Mouse (Mus musculus) heart, embryonic 15.5 days (tissue): ENCODE results near the gene Anks1b. TPM values are rescaled to one million over a fixed set of nuclear protein-coding genes. Genes with fewer than 3 reads are reported as not detected.

ENCODE experiments used
- ATAC-seq: fragments of 200-750 bp; cut with Nextera tagmentation; replicated peaks from 2 replicates; pipeline ENCODE4 v1.8.0; 2017; ENCODE audit warnings: low read depth, moderate TSS enrichment; ENCODE audit not compliant: insufficient number of reproducible peaks, insufficient read depth, low FRiP score
- H3K27ac ChIP-seq: fragments of 300-500 bp; sonication (generic); 2 replicates; pipeline ENCODE4 v1.5.1; 2015; ENCODE audit warnings: mild to moderate bottlenecking, inconsistent platforms
- H3K27me3 ChIP-seq: fragments of 300-500 bp; sonication (generic); 2 replicates; pipeline ENCODE4 v1.6.1; 2015; ENCODE audit warnings: inconsistent platforms
- H3K36me3 ChIP-seq: fragments of 300-500 bp; sonication (generic); 2 replicates; pipeline ENCODE4 v1.6.1; 2015; ENCODE audit warnings: mild to moderate bottlenecking, inconsistent platforms
- H3K4me1 ChIP-seq: fragments of 300-500 bp; sonication (generic); replicated peaks from 2 replicates; pipeline ENCODE4 v1.6.1; 2015; ENCODE audit warnings: inconsistent platforms
- H3K4me2 ChIP-seq: fragments of 300-500 bp; sonication (generic); 2 replicates; pipeline ENCODE4 v1.6.1; 2015; ENCODE audit warnings: inconsistent platforms, mild to moderate bottlenecking, moderate library complexity
- H3K4me3 ChIP-seq: fragments of 300-500 bp; sonication (generic); 2 replicates; pipeline ENCODE4 v1.5.1; 2015; ENCODE audit warnings: mild to moderate bottlenecking, inconsistent platforms
- H3K9ac ChIP-seq: fragments of 300-500 bp; sonication (generic); 2 replicates; pipeline ENCODE4 v1.6.1; 2015; ENCODE audit warnings: mild to moderate bottlenecking, inconsistent platforms
- H3K9me3 ChIP-seq: fragments of 300-500 bp; sonication (generic); replicated peaks from 2 replicates; pipeline ENCODE4 v1.6.1; 2016; ENCODE audit warnings: inconsistent platforms
- WGBS: fragments of 180-500 bp; shearing (Covaris S2); methylation state at CpG from one replicate; pipeline ENCODE4 v1.1.7; 2015; ENCODE audit warnings: mixed read lengths; 5-methylcytosine and 5-hydroxymethylcytosine counted together
- polyA plus RNA-seq: library from polyadenylated mRNA; unstranded; fragments of >200 nt; fragmentation: Nextera tagmentation; extraction: Ambion mirVana; gene quantifications from 2 replicates; pipeline ENCODE4 v1.2.1, GENCODE M21; 2015

The Anks1b gene
- polyA plus RNA-seq, 1 experiment from 2014 or later = 0.79 TPM

- no peaks in the 10 kb centered on the region for H3K4me1 ChIP-seq
- H3K27ac ChIP-seq = no peak overlapping the region
- H3K9me3 ChIP-seq = no peaks in the 10 kb centered on the region
- no peak overlapping the region for H3K4me3 ChIP-seq
- no peak overlapping the region for H3K4me2 ChIP-seq
- no peaks in the 10 kb centered on the region for H3K36me3 ChIP-seq
- no peaks in the 10 kb centered on the region for H3K27me3 ChIP-seq
- no peak overlapping the region for H3K9ac ChIP-seq
- WGBS = 57% methylated on average over 3 of the region's 3 CpGs
- ATAC-seq = no peak
These were observed 102.1 kb downstream of the Anks1b start for GRCm38 (mm10) chr10:89975431-89975841.

- no peaks in the 10 kb centered on the region for H3K27me3 ChIP-seq
- H3K9ac ChIP-seq = no peak overlapping the region
- no peaks in the 10 kb centered on the region for H3K4me1 ChIP-seq
- WGBS = 83% methylated on average over 3 of the region's 3 CpGs
- no peak overlapping the region for H3K4me2 ChIP-seq
- ATAC-seq = no peak
- no peak overlapping the region for H3K27ac ChIP-seq
- H3K9me3 ChIP-seq = no peaks in the 10 kb centered on the region
- no peaks in the 10 kb centered on the region for H3K36me3 ChIP-seq
- H3K4me3 ChIP-seq = no peak overlapping the region
These were observed 103.3 kb downstream of the Anks1b start for GRCm38 (mm10) chr10:89976577-89976976.

- H3K9me3 ChIP-seq = no peaks in the 10 kb centered on the region
- H3K9ac ChIP-seq = no peak overlapping the region
- WGBS = 78% methylated on average over 5 of the region's 5 CpGs
- H3K4me3 ChIP-seq = no peak overlapping the region
- ATAC-seq = no peak
- no peaks in the 10 kb centered on the region for H3K27me3 ChIP-seq
- H3K27ac ChIP-seq = no peak overlapping the region
- no peaks in the 10 kb centered on the region for H3K4me1 ChIP-seq
- no peaks in the 10 kb centered on the region for H3K36me3 ChIP-seq
- H3K4me2 ChIP-seq = no peak overlapping the region
These were observed 120.9 kb downstream of the Anks1b start for GRCm38 (mm10) chr10:89994171-89994570.

- Histone ChIP-seq H3K9ac (no peak overlapping the region), H3K27me3 (no peaks in the 10 kb centered on the region), H3K36me3 (no peaks in the 10 kb centered on the region), H3K4me1 (no peaks in the 10 kb centered on the region), H3K27ac (no peak overlapping the region), H3K4me2 (no peak overlapping the region), H3K4me3 (no peak overlapping the region), H3K9me3 (no peaks in the 10 kb centered on the region)
- no peak for ATAC-seq
- 54% methylated on average over 6 of the region's 6 CpGs for WGBS
These were observed 122.5 kb downstream of the Anks1b start for GRCm38 (mm10) chr10:89995621-89996428.

- Histone ChIP-seq H3K9me3 (no peaks in the 10 kb centered on the region), H3K27me3 (no peaks in the 10 kb centered on the region), H3K36me3 (no peaks in the 10 kb centered on the region), H3K9ac (no peak overlapping the region), H3K4me3 (no peak overlapping the region), H3K4me1 (no peaks in the 10 kb centered on the region), H3K27ac (no peak overlapping the region), H3K4me2 (no peak overlapping the region)
- ATAC-seq = no peak
- 81% methylated on average over 3 of the region's 3 CpGs for WGBS
These were observed 130.8 kb downstream of the Anks1b start for GRCm38 (mm10) chr10:90003980-90004729.

- H3K4me1 ChIP-seq = no peaks in the 10 kb centered on the region
- H3K4me3 ChIP-seq = no peak overlapping the region
- no peaks in the 10 kb centered on the region for H3K36me3 ChIP-seq
- no peak overlapping the region for H3K27ac ChIP-seq
- no peaks in the 10 kb centered on the region for H3K9me3 ChIP-seq
- no peak overlapping the region for H3K4me2 ChIP-seq
- no peak for ATAC-seq
- 91% methylated on average over 9 of the region's 9 CpGs for WGBS
- H3K9ac ChIP-seq = no peak overlapping the region
- H3K27me3 ChIP-seq = no peaks in the 10 kb centered on the region
These were observed 131.6 kb downstream of the Anks1b start for GRCm38 (mm10) chr10:90004882-90005281.

DNA sequence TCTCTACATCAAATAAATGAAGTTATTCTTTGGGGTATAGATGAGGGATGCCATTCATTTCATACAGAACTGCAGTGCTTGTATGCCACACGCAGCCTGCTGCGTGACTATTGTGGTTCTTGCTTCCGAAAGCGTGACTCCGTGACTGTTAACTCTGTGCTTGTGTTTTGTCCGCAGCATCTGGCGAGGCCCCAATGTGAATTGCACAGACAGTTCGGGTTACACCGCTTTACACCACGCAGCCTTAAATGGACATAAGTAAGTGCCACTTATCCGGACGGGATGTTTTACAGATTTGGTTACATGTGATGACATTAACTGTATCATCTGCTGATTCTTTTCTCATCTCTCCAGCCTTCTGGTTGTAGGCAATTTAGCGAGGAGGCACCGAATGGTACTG is 159.7 kb downstream of the Anks1b start:
- Histone ChIP-seq H3K4me3 (no peak overlapping the region), H3K4me1 (no peaks in the 10 kb centered on the region), H3K9me3 (no peaks in the 10 kb centered on the region), H3K9ac (no peak overlapping the region), H3K36me3 (no peaks in the 10 kb centered on the region), H3K27me3 (no peaks in the 10 kb centered on the region), H3K27ac (no peak overlapping the region), H3K4me2 (no peak overlapping the region)
- ATAC-seq = no peak
- 71% methylated on average over 14 of the region's 14 CpGs for WGBS

- Histone ChIP-seq H3K36me3 (no peaks in the 10 kb centered on the region), H3K27me3 (no peaks in the 10 kb centered on the region), H3K27ac (no peak overlapping the region), H3K4me2 (no peak overlapping the region), H3K4me3 (no peak overlapping the region), H3K4me1 (no peaks in the 10 kb centered on the region), H3K9ac (no peak overlapping the region), H3K9me3 (no peaks in the 10 kb centered on the region)
- ATAC-seq = no peak
- WGBS = 27% methylated on average over 5 of the region's 5 CpGs
These were observed 170.0 kb downstream of the Anks1b start for GRCm38 (mm10) chr10:90043287-90043686.

DNA sequence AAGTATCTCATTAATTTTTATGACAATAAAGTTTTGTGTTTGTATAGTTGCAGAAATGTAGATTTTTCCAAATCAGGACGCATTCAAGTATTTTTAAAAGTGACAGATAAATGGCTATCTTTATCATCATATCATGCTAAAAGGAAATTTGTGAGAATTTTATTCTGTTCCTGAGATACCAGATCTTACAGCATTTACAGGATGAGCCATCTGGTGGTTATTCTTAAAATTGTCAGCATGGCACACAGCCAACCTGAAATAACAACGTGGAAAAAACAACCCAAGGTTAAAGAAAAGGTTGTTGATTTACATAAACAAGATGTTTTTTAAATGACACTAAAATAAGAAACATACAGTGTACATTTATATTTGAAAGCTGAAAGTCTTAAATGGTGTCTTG is 170.5 kb downstream of the Anks1b start:
- Histone ChIP-seq H3K4me2 (no peak overlapping the region), H3K4me3 (no peak overlapping the region), H3K36me3 (no peaks in the 10 kb centered on the region), H3K27me3 (no peaks in the 10 kb centered on the region), H3K4me1 (no peaks in the 10 kb centered on the region), H3K9me3 (no peaks in the 10 kb centered on the region), H3K9ac (no peak overlapping the region), H3K27ac (no peak overlapping the region)
- no peak for ATAC-seq
- WGBS = 52% methylated on average over 2 of the region's 2 CpGs

DNA sequence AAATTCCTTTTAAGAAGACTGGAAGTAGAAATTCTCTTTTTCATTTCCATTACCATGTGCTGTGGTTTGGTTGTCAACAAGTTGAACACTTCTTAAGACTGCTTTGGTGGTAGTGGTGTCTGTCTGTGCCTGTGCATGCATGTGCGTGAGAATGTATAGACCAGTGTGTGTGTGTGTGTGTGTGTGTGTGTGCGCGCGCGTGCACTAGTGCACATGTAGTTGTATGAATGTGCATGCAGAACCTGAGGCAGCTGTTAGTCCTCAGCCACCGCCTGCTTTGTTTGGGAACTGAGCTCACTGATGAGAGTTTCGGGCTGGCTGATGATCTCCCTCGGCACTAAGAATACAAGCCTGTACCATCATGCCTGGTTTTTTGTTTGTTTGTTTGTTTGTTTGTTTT is 170.9 kb downstream of the Anks1b start:
- no peaks in the 10 kb centered on the region for H3K27me3 ChIP-seq
- H3K9ac ChIP-seq = no peak overlapping the region
- H3K4me3 ChIP-seq = no peak overlapping the region
- H3K4me1 ChIP-seq = no peaks in the 10 kb centered on the region
- no peaks in the 10 kb centered on the region for H3K36me3 ChIP-seq
- no peak for ATAC-seq
- no peak overlapping the region for H3K4me2 ChIP-seq
- 86% methylated on average over 8 of the region's 8 CpGs for WGBS
- no peaks in the 10 kb centered on the region for H3K9me3 ChIP-seq
- no peak overlapping the region for H3K27ac ChIP-seq

- 37% methylated on average over 4 of the region's 4 CpGs for WGBS
- ATAC-seq = no peak
- Histone ChIP-seq H3K4me1 (no peaks in the 10 kb centered on the region), H3K27ac (no peak overlapping the region), H3K27me3 (no peaks in the 10 kb centered on the region), H3K9ac (no peak overlapping the region), H3K4me3 (no peak overlapping the region), H3K9me3 (no peaks in the 10 kb centered on the region), H3K4me2 (no peak overlapping the region), H3K36me3 (no peaks in the 10 kb centered on the region)
These were observed 195.3 kb downstream of the Anks1b start for GRCm38 (mm10) chr10:90068651-90069050.

DNA sequence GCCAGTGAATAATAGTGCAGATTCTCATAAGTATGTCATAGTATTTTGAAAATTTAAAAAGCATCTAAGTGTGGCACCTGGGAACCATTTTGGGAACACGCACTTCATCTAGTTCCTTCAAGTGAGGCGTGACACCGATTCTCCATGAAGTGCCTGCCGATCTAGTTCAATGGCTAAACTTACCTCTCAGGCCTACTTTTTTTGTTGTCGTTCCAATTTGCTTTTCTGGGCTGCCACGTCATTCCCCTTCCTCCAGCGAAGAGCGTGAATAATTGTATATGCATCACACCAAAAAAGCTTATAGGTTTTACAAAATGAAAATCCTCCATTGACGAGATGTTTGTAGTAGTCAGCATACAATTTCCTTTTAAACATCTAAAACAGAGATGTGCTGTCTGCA is 204.6 kb downstream of the Anks1b start:
- H3K4me2 ChIP-seq = no peak overlapping the region
- no peaks in the 10 kb centered on the region for H3K9me3 ChIP-seq
- H3K36me3 ChIP-seq = no peaks in the 10 kb centered on the region
- H3K27ac ChIP-seq = no peak overlapping the region
- no peak overlapping the region for H3K4me3 ChIP-seq
- H3K4me1 ChIP-seq = no peaks in the 10 kb centered on the region
- H3K27me3 ChIP-seq = no peaks in the 10 kb centered on the region
- WGBS = 84% methylated on average over 9 of the region's 9 CpGs
- ATAC-seq = no peak
- no peak overlapping the region for H3K9ac ChIP-seq
